Mouse (Mus musculus) forebrain, postnatal 0 days (tissue): ENCODE results near the gene Mtx3. TPM values are rescaled to one million over a fixed set of nuclear protein-coding genes. Genes with fewer than 3 reads are reported as not detected.

Experiments used
- ATAC-seq: fragments of 200-750 bp; cut with Nextera tagmentation; 2 replicates; pipeline ENCODE4 v1.8.0; 2017; ENCODE audit warnings: mild to moderate bottlenecking, moderate library complexity
- DNase-seq: peaks from one replicate; pipeline ENCODE4 v3.0.0-alpha.2; 2015
- H3K27ac ChIP-seq: fragments of 300-500 bp; sonication (generic); 2 replicates; pipeline ENCODE4 v1.5.1; 2014; ENCODE audit warnings: low read depth, mild to moderate bottlenecking, antibody characterized with exemption, low read length, moderate library complexity, mixed read lengths
- H3K27me3 ChIP-seq: fragments of 300-500 bp; sonication (generic); 2 replicates; pipeline ENCODE4 v1.6.1; 2014; ENCODE audit warnings: mild to moderate bottlenecking, low read length, mixed read lengths; ENCODE audit not compliant: insufficient read depth
- H3K36me3 ChIP-seq: fragments of 300-500 bp; sonication (generic); 2 replicates; pipeline ENCODE4 v1.6.1; 2014; ENCODE audit warnings: mild to moderate bottlenecking, moderate library complexity; ENCODE audit not compliant: insufficient read depth
- H3K4me1 ChIP-seq: fragments of 300-500 bp; sonication (generic); 2 replicates; pipeline ENCODE4 v1.6.1; 2014; ENCODE audit warnings: antibody characterized with exemption; ENCODE audit not compliant: insufficient read depth
- H3K4me2 ChIP-seq: fragments of 300-500 bp; sonication (generic); 2 replicates; pipeline ENCODE4 v1.6.1; 2014; ENCODE audit warnings: low read depth, mild to moderate bottlenecking, moderate library complexity
- H3K4me3 ChIP-seq: fragments of 300-500 bp; sonication (generic); 2 replicates; pipeline ENCODE4 v1.5.1; 2014; ENCODE audit warnings: low read depth, low read length, mixed read lengths
- H3K9ac ChIP-seq: fragments of 300-500 bp; sonication (generic); 2 replicates; pipeline ENCODE4 v1.6.1; 2014; ENCODE audit warnings: mild to moderate bottlenecking
- H3K9me3 ChIP-seq: fragments of 300-500 bp; sonication (generic); 2 replicates; pipeline ENCODE4 v1.6.1; 2016; ENCODE audit warnings: low read length
- CTCF ChIP-seq: sonication (generic); IDR thresholded peaks from 2 replicates; pipeline ENCODE4 v1.5.1; 2016; ENCODE audit warnings: antibody characterized with exemption, control low read depth, low read depth
- WGBS: fragments of 180-500 bp; shearing (Covaris S2); extraction: QIAGEN DNeasy Blood & Tissue Kit; methylation state at CpG from one replicate; pipeline ENCODE4 v1.1.7; 2014; 5-methylcytosine and 5-hydroxymethylcytosine counted together
- polyA plus RNA-seq: library from polyadenylated mRNA; unstranded; fragments of >200 nt; fragmentation: Nextera tagmentation; extraction: Ambion mirVana; gene quantifications from 2 replicates; pipeline ENCODE4 v1.2.1, GENCODE M21; 2015
- total RNA-seq: library from RNA; depleted of rRNA; stranded (reverse); fragments of >200 nt; gene quantifications from 2 replicates; pipeline ENCODE4 v1.2.3, GENCODE M21; 2014

Mtx3 gene
- total and polyA plus RNA-seq, 2 experiments from 2014 or later, result 2.5 to 23.8 TPM

DNA sequence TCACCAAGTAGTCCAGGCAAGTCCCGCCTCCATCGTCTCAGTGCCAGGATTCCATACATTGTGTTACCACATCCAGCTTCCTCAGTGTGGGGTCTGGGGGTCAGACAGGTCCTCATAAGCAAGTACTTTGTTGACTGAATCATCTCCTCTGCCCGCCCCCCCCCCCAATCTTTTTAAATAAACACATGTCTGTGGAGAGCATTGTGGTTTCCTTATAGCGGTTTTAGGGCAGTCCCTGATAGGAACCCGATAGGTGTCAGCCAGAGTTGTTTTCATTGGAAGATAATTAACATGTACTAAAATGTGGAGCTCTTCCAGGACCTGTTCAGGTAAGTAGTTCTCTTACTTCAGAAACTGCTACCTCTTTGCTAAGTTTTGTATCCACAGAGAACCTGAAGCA, 14.2 kb downstream of the Mtx3 start:
- Histone ChIP-seq H3K9me3 (no peaks in the 10 kb centered on the region), H3K27me3 (no peaks in the 10 kb centered on the region), H3K36me3 (0 out of 2 replicates have a peak, but pooled peaks cover 7% of the 10 kb centered on the region), H3K9ac (no peak overlapping the region), H3K4me2 (no peak overlapping the region), H3K4me1 (no peaks in the 10 kb centered on the region), H3K4me3 (no peak overlapping the region), H3K27ac (no peak overlapping the region)
- no peak for ATAC-seq
- no peak for DNase-seq
- 91% methylated on average over 5 of the region's 5 CpGs for WGBS
- TF ChIP-seq CTCF, result no peak

DNA sequence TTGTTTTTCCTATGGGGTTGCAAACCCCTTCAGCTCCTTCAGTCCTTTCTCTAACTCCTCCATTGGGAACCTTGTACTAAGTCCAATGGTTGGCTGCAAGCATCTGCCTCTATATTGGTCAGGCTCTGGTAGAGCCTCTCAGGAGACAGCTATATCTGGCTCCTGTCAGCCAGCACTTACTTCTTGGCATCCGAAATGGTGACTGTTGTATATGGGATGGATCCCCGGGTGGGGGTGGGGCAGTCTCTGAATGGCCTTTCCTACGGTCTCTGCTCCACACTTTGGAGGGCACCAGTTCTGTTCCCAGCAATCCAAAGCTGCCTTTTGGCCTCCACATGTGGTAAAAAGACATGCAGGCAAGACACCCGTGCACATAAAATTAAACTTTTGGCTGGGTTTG, 15.4 kb downstream of the Mtx3 start:
- ATAC-seq (no peak), DNase-seq (no peak)
- Histone ChIP-seq H3K9ac (no peak overlapping the region), H3K9me3 (no peaks in the 10 kb centered on the region), H3K27me3 (no peaks in the 10 kb centered on the region), H3K4me1 (no peaks in the 10 kb centered on the region), H3K27ac (no peak overlapping the region), H3K36me3 (0 out of 2 replicates have a peak, but pooled peaks cover under 1% of the 10 kb centered on the region), H3K4me2 (no peak overlapping the region), H3K4me3 (no peak overlapping the region)
- 89% methylated on average over 4 of the region's 4 CpGs for WGBS
- no peak for TF ChIP-seq CTCF

DNA sequence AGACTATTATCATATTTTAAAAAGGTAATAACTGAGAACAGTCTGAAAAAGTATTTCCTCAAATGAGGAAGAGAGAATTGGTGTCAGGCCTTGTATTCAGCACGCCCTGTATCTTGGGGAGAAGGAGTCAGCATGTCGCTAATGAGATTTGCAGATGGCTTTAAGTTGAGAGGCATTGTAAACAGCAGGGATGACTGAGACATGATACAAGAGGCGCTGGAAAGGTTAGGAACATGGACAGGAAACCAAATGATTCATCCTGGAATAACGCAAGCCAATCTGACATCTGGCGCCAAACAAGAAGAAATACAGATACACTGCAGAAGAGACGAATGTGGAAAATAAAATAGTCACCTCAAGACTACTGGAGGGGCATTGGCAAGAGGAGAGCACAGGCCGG, 20.8 kb downstream of the Mtx3 start:
- Histone ChIP-seq H3K4me1 (no peaks in the 10 kb centered on the region), H3K27me3 (no peaks in the 10 kb centered on the region), H3K27ac (no peak overlapping the region), H3K4me2 (no peak overlapping the region), H3K9ac (no peak overlapping the region), H3K9me3 (no peaks in the 10 kb centered on the region), H3K36me3 (no peaks in the 10 kb centered on the region), H3K4me3 (no peak overlapping the region)
- ATAC-seq (no peak), DNase-seq (no peak)
- 72% methylated on average over 7 of the region's 7 CpGs for WGBS
- no peak for TF ChIP-seq CTCF

DNA sequence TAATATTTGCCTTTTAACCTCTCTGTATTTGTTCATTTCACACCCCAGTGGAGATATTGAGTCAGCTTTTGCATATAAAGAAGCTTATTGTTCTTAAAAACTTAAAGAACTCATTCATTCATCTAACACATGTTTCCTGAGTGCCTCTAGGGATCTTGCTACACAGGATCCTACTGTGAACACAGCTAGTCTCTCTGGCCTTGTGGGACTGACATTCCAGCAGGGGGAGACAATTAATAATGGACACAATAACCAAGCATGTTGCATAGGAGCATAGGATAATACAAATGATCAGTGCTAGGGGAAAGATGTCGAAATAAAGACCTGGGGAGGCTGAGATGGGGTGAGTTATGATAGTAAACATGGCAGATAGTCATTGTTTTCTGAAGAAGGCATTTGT, 22.1 kb downstream of the Mtx3 start:
- no peaks in the 10 kb centered on the region for H3K27me3 ChIP-seq
- TF ChIP-seq CTCF, result no peak
- no peak overlapping the region for H3K9ac ChIP-seq
- WGBS, result 77% methylated on average over 1 of the region's 1 CpGs
- H3K36me3 ChIP-seq, result no peaks in the 10 kb centered on the region
- DNase-seq (no peak), ATAC-seq (no peak)
- no peak overlapping the region for H3K27ac ChIP-seq
- no peak overlapping the region for H3K4me2 ChIP-seq
- no peaks in the 10 kb centered on the region for H3K9me3 ChIP-seq
- no peaks in the 10 kb centered on the region for H3K4me1 ChIP-seq
- no peak overlapping the region for H3K4me3 ChIP-seq

DNA sequence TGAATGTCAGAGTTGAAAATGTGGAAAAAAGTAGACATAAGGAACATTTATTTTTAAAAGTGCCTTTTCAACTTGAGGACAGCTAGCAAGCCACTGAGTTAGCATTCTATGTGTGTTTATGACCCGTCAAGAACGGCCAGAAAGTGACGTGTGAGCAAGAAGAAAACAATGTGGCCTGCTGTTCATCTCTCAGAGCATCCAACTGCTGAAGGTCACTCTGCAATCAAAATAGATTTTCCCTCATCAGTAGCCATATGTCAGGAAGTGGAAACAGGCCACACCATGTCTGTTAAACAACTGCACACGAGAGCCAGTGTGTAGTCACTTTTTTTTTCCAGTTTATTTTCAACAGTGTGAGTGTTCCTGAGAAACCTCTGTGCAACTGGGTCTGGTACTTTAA, 35.0 kb downstream of the Mtx3 start:
- no peaks in the 10 kb centered on the region for H3K4me1 ChIP-seq
- no peak overlapping the region for H3K4me3 ChIP-seq
- DNase-seq, result no peak
- 41% methylated on average over 4 of the region's 4 CpGs for WGBS
- H3K4me2 ChIP-seq, result no peak overlapping the region
- no peak overlapping the region for H3K27ac ChIP-seq
- H3K9ac ChIP-seq, result no peak overlapping the region
- H3K36me3 ChIP-seq, result no peaks in the 10 kb centered on the region
- no peak for ATAC-seq
- no peaks in the 10 kb centered on the region for H3K9me3 ChIP-seq
- H3K27me3 ChIP-seq, result no peaks in the 10 kb centered on the region
- no peak for TF ChIP-seq CTCF

DNA sequence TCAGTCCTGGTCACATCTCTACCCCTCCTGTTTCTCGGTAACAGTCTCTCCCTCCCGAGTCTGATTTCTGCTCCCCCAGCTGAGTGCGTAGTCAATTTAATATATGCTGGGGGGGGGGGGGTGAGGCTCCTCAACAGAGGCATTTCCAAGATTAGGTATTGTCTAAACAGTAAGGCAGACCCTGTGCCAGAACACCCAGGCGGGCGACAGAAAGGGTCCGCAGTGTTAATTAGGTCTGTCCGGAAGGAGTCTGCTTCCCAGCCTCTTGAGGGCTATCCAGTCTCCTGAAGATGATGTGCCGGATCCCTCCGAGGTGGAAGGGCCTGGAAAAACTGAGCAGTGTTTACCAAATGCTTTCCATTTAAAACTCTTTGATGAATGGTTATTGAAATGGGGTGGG, 35.4 kb downstream of the Mtx3 start:
- H3K4me2 ChIP-seq, result no peak overlapping the region
- no peak overlapping the region for H3K4me3 ChIP-seq
- ATAC-seq (no peak), DNase-seq (no peak)
- no peaks in the 10 kb centered on the region for H3K4me1 ChIP-seq
- no peak overlapping the region for H3K9ac ChIP-seq
- H3K36me3 ChIP-seq, result no peaks in the 10 kb centered on the region
- no peak for TF ChIP-seq CTCF
- 15% methylated on average over 9 of the region's 9 CpGs for WGBS
- H3K9me3 ChIP-seq, result no peaks in the 10 kb centered on the region
- no peaks in the 10 kb centered on the region for H3K27me3 ChIP-seq
- H3K27ac ChIP-seq, result no peak overlapping the region

DNA sequence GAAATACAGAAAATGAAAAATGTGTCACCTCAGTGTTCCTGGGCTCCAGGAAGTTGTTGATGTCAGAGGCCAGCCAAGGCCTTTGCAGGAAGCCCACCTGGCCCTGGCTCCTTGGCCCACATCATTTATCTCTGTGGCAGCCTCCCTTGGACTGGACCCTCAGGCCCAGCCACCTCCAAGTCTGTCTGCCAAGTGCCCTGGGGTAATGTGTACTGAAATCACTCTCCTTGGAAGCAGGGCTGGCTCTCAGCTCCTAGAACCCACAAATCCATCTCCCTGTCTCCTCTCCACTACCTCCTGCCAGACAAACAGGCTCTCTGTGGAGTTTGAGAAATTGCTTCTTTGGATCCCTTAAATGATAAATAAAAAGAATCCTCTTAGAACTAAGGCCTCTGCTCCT, 36.0 kb downstream of the Mtx3 start:
- DNase-seq, result no peak
- H3K9ac ChIP-seq, result no peak overlapping the region
- no peak for ATAC-seq
- no peak for TF ChIP-seq CTCF
- no peak overlapping the region for H3K4me3 ChIP-seq
- no peaks in the 10 kb centered on the region for H3K27me3 ChIP-seq
- no peak overlapping the region for H3K4me2 ChIP-seq
- no peak overlapping the region for H3K27ac ChIP-seq
- no peaks in the 10 kb centered on the region for H3K4me1 ChIP-seq
- H3K9me3 ChIP-seq, result no peaks in the 10 kb centered on the region
- no peaks in the 10 kb centered on the region for H3K36me3 ChIP-seq
